Mouse (Mus musculus) left cerebral cortex, adult 18-20 months (tissue): ENCODE measurements around the gene Fam209. TPM values are rescaled to one million over a fixed set of nuclear protein-coding genes. Genes with fewer than 3 reads are reported as not detected.

Experiments used
- DNase-seq, 2 experiments: peaks; one replicate each; pipeline ENCODE4 v3.0.0; 2021 to 2022; ENCODE audit warnings: low spot score in 2 of 2, mixed read lengths in 1 of 2
- total RNA-seq, 2 experiments: library from RNA; stranded (reverse); gene quantifications; 2 replicates each; pipeline ENCODE4 v1.2.3; 2021

The Fam209 gene
- total RNA-seq, 2 experiments from 2014 or later = not detected

- DNase-seq = no peak
Measured at GRCm38 (mm10) chr2:172477350-172477749, 5.0 kb downstream of the Fam209 start.

- DNase-seq = peak; percentile 50 to 51
Measured at GRCm38 (mm10) chr2:172477860-172478259, 5.5 kb downstream of the Fam209 start.

- DNase-seq = no peak
Measured at GRCm38 (mm10) chr2:172480296-172480695, 8.0 kb downstream of the Fam209 start.

- no peak for DNase-seq
Measured at GRCm38 (mm10) chr2:172481654-172482385, 9.5 kb downstream of the Fam209 start.

GRCm38 (mm10) chr2:172483766-172484413, 11.6 kb downstream of the Fam209 start:
- DNase-seq = no peak

- DNase-seq = no peak
Measured at GRCm38 (mm10) chr2:172484696-172485370, 12.5 kb downstream of the Fam209 start.

- no peak for DNase-seq
Measured at GRCm38 (mm10) chr2:172496736-172497345, 24.5 kb downstream of the Fam209 start.

GRCm38 (mm10) chr2:172498823-172499222, 26.5 kb downstream of the Fam209 start:
- no peak for DNase-seq

- no peak for DNase-seq
Measured at GRCm38 (mm10) chr2:172500752-172501316, 28.5 kb downstream of the Fam209 start.

GRCm38 (mm10) chr2:172501341-172501740, 29.0 kb downstream of the Fam209 start:
- peak in 1 of 2 experiments; percentile 20 for DNase-seq

GRCm38 (mm10) chr2:172502168-172502567, 29.8 kb downstream of the Fam209 start:
- no peak for DNase-seq

GRCm38 (mm10) chr2:172506121-172506520, 33.8 kb downstream of the Fam209 start:
- no peak for DNase-seq

- no peak for DNase-seq
Measured at GRCm38 (mm10) chr2:172510056-172510712, 37.9 kb downstream of the Fam209 start.

GRCm38 (mm10) chr2:172510899-172511298, 38.6 kb downstream of the Fam209 start:
- DNase-seq = no peak

GRCm38 (mm10) chr2:172516407-172516992, 44.2 kb downstream of the Fam209 start:
- DNase-seq = no peak

GRCm38 (mm10) chr2:172520616-172521371, 48.5 kb downstream of the Fam209 start:
- DNase-seq = no peak

- DNase-seq = no peak
Measured at GRCm38 (mm10) chr2:172522528-172522927, 50.2 kb downstream of the Fam209 start.
